Mouse (Mus musculus): ENCODE data around the gene Klhl12.
"Not testable (repeated sequence)": the region's sequence is repeated elsewhere in the genome, so short reads cannot be mapped to it uniquely, and the experiment has no call there.

The Klhl12 gene

DNA sequence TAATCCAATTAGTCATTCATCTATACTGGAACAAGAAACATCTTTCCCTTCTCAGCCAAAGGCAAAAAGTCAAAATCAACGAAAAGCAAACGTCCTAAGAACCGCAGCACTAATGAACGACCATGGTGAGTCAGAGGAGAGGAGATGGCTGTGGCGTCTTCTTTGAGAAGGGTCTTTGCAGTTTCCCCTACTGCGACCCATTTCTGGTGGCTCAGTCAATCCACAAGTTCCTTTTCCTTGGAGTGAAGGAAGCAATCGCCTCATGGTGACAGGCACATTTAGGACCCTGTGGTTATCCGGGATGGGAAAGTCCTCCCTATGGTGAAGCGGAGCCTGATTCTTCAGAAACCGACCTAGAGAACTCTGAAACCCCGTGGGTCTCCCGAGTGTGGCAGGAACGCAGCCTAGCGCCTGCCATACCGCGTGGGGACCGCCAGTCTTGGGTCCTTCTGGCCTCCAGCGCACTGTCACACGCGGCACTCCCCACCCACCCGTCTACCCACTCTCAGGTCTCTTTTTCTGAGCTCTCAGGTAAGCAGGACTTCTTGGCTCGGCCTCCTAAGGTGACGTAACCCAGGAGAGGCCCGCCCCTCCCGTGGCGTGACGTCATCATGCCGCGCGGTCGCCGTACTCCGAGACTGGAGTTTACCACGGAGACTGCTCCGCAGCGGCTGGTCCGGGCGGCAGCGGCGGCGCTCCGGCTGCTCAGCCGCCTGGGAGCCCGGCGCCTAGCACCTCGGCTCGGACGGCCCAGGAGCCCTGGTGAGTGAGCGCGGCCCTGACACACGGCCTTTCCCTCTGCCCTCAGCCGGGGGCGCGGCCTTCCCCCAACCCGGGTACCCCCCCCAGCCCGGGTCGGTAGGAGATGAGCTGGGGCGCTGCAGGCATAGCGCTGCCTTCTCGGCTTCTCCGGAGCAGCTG, at the start of gene Klhl12:
TSS of gene Klhl12 (plus strand) at position 628 of the 921 bp plus-strand sequence.
- DNase-seq (ENCODE audit: low read depth, low spot score) = peak; percentile 80

DNA sequence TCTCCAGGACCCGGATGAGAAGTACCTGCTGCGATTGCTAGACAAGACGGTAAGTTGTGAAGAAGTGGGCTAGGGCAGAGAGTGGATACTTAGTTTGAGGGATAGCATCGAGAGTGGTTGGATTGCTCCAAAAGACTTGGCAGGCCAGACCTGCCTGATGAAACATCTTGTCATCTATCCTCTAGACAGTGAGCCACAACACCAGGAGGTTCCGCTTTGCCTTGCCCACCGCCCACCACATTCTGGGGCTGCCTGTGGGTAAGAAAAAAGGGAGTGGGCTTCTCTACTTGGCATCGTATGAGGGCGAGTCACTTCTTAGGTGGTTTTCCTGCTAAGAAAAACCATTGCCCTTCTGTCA, 48.9 kb upstream of the Klhl12 start:
- no peak for DNase-seq (ENCODE audit: low read depth, low spot score)

DNA sequence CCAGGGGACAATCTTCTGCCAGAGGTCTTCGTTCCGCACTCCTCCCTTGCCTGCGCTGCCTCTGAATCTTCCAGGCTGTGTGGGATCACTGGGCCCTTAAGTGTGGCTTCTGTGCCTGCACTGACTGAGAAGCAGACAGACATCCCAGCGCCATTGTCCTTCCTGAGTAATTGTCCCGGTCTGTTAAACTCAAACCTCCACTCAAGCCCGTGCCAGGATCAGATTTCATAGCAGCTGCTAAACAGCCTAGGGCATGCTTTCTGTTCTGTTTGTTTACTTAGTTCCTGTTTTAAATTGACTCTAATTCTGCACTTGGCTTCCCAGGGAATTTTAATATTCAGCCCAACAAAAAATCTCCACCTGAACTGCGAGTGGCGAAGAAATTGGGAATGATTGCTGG, 47.3 kb upstream of the Klhl12 start:
- DNase-seq (ENCODE audit: low read depth, low spot score) = no peak

DNA sequence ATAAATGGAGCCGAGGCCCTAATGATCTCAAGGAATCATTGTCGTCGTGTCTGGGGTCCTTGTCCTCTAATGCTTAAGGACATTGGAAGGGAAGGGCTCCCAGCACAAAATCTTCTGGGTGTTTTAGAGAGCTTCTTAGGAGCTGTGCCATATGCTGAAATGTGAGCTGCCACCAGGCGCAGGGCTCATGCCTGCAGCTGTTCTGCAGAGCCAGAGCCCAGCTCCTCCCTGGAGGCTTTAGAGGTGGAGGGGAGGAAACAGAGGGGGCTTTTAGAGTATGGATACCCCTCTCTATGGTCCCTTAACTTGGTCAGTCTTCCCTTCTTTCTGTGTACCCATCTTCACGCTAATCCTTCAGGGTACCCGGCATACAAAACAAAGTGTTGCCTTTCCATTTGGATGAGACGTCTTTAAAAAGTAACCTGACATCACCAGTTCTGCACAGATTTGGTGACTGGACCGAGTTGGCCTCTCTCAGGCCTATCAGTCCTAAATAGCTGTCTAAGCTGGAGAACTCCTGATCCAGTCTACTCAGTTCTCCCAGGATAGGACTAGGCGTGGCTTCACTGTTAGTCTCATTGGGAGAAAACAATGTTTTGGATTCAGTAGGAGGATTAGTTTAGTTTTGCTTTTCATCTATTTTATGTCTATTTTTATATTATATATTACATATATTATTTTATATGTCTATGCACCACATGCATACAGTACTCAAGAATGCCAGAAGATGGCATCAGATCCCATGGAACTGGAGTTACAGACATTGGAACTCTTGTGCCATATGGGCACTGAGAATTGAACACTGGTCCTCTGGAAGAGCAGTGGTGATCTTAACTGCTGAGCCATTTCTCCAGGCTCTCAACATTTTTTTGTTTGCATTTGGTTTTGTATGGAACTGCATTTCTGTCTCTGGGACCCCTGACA, 43.4 kb upstream of the Klhl12 start:
- DNase-seq (ENCODE audit: low read depth, low spot score) = no peak

DNA sequence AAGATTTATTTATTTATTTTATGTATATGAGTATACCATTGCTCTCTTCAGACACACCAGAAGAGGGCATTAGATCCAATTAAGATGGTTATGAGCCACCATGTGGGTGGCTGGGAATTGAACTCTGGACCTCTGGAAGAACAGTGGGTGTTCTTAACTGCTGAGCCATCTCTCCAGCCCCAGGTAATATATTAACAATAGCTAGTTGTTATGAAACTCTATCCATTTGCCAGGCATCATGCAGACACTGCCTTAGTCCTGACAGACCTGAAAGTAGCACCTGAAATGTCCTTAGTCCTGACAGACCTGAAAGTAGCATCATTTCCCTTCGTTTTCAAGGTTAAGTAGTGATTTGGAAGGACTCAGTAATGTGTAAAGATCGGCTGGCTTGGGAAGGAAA, 41.3 kb upstream of the Klhl12 start:
- no peak for DNase-seq (ENCODE audit: low read depth, low spot score)

DNA sequence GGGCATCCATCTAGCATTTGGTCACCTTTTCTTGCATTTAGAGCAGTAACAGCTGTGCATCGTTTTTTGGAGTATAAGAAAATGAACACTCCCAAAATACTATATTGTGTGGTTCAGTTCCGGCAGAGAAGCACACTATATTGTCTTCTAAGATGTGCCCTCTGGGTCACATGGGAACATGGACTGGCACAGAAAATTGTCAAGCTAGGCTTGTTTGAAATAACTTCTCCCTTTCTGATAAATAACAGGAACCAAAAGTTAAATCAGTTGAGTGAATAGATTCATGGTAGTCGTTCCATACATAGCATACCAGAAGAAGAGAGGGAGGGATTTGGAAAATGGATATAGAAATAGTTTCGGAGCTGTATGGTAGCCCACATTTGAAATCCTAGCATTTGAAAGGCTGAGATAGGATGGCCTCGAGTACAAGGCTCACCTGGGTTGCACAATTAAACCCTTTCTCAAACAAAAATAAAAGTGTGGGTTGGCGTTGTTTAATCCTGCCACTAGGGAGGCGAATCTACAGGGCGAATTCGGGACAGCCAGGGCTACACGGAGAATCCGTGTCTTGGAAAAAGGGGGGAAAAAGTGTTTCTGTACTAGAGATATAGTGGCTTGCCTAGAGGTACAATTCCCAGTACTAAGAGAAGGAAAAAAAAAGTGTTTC, 40.7 kb upstream of the Klhl12 start:
- no peak for DNase-seq (ENCODE audit: low read depth, low spot score)

DNA sequence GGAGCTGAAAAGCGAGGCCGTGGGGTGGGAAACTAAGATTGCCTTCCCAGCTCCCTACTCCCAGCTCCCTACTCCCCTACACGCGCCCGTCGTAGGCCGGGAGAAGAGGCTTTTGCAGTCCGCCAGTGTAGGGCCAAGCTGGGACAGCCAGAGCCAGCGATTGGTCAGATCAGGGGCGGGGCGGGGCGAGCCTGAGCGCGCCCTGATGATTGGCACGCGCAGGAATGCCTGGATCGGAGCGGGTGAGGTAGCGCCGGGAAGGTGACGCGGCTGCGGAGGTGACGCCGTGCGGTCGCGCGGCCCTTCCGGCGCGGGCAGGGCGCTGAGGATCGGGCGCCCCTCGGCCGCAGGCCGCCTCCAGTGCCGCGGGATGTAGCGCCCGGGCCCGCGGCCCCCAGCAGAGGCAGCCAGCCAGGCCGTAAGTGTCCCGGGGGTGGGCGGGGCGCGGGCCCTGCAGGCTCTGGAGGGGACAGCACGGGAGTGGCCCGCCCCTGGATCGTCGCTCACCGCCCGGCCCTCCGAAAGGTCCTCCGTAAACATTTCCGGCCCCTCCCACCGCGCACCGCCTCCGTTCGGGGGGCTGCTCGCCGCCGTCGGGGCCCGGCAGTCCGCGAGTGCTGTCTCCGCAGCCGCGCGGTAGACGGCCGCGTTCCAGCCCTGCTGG, 40.0 kb upstream of the Klhl12 start, which contains the start of gene Adipor1:
TSS of gene Adipor1 (plus strand) at position 211 of the 664 bp plus-strand sequence.
- DNase-seq (ENCODE audit: low read depth, low spot score) = peak; percentile 91

DNA sequence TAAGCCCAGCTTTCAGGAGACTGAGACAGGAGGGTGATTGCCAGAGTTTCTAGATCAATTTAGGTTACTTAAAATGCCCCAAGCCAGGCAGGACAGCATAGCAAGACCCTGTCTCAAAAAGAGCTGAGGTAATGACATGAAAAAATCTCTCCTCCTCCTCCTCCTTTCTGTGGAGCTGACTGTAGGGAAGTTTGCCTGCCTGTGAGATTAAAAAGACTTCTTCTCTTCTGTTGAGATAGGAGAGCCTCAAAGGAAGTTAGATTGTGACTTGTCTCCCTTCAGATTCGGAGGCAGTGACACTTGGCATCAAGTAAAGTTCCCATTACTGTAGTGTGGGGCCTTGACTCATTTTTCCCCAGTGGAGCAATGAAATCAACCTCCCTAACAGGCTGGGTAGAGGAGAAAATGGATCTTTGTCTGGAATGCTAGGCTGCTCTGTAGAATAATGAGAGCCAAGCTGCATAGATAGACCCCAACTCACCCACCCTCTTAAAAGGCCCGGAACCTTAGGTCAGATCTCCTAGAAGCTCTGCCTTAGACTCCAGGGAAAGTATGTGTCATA, 36.8 kb upstream of the Klhl12 start:
- DNase-seq (ENCODE audit: low read depth, low spot score) = no peak

DNA sequence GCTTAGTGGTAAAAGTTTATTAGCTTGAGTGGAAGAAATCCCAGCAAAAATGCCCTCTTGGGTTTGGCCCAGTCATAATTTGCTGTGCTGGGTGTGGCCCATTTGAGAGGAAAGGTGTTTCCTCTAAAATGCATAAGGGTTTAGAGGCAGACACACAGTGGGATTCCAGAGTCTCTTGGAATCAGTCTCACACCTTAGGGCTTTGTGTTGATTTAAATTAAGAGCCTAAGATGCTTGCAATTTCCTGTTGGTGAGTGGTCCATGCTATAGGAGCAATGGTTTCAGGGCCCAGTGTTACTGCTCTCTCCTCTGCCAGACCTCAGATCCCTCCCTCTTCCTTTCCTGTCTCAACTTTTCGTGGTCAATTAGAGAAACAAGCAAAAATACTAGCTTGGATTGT, 36.2 kb upstream of the Klhl12 start:
- no peak for DNase-seq (ENCODE audit: low read depth, low spot score)

DNA sequence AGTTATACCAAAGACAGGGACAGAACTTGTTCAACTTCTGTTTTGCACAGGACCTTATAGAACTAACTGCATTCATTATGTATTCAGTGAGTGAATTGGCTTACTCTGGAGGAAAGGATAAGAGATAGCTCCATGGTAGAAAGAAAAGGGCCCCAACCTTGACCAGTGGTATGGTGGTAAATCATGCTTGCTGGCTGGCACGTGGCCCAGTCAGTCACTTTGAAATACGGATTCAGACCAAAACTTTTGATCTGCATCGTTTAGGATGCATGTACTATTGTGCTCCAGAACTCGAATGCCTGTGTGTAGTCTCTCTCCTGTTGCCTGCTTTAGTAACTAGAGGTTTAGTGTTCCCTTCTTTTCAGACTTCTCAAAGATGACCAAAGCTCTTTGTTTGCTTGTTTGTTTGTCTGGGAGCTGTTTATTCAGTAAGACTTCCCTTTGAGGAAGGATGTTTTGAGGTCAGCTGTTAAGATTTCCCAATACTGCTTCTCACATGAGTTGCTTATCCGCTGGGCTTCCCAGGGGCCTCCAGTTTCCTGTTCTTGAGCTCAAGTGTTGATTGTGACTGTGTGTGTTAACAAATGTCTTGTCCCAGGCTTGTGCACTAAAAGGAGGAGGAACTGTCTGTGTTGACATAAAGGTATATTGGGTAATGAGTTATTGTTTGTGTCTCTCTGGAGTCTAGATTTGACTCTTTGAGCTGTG, 35.4 kb upstream of the Klhl12 start:
- no peak for DNase-seq (ENCODE audit: low read depth, low spot score)

DNA sequence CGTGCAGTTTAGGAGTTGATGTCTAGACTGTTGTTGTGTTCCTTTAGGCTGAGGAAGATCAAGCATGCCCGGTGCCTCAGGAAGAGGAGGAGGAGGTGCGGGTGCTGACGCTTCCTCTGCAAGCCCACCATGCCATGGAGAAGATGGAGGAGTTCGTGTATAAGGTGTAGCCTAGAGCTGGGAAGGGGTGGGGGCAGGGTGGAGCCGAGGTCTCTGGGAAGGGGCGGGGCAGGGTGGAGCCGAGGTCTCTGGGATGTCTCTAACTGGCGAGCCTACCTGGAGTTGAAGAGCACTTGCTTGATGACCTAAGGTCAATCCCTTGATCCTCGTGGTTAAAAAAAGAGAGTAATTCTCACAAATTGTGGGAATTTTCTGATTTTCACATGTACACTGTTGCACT, 31.4 kb upstream of the Klhl12 start:
- no peak for DNase-seq (ENCODE audit: low read depth, low spot score)

DNA sequence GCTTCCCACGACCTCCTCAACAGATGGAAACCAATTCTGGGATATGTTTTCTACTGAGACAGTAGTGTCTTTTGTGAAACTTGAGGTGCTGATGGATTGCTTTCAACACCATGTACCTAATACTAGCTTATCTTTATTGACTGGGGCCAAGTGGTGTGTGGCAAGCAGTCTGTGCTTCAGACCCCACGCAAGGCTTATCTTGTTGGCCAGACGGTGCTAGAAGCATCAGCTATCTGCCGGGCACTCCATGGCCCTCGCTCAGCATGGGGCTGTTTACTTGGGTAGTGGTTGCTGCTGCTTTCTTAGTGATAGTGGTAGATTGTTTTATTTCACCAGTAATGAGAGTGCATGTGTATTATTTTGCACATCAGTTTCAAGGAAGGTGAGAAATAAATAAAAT, 29.0 kb upstream of the Klhl12 start:
- DNase-seq (ENCODE audit: low read depth, low spot score) = no peak

DNA sequence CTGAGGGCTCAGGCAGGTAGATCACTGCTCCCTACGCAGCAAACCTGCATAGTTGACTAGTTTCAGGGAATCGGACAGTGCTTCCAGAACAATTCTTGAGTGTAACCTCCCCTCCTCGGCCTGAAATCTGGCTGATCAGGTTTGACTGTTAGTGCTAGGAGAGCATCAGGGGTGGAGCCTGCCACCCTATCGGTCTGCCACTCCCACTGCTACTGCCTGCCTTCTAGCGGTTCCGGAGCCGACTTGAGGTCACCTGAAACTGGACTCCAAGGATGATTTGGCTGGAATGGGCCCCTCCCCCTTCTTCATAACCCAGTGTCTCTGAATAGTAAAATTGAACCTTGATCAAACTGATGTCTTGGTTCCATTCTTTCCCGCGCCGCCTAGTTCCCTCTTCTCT, 22.3 kb upstream of the Klhl12 start:
- no peak for DNase-seq (ENCODE audit: low read depth, low spot score)

DNA sequence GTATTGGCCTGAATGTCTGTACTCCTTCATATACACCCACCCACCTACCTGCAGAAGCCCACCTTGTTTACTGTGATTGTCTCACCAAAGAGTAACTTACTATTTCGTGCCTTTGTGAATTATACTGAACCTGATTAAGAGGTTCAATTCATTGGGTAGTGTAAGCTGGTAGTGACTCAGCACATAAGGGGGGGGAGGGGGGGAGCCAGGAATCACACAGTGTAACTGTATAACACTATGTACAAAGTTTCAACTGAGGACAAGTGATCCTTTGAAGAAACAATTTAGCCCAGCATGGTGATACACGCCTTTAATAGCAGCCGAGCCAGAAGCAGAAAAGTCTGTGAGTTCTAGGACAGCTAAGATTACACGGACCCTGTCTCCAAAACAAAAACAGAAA, 21.9 kb upstream of the Klhl12 start:
- DNase-seq (ENCODE audit: low read depth, low spot score) = no peak

DNA sequence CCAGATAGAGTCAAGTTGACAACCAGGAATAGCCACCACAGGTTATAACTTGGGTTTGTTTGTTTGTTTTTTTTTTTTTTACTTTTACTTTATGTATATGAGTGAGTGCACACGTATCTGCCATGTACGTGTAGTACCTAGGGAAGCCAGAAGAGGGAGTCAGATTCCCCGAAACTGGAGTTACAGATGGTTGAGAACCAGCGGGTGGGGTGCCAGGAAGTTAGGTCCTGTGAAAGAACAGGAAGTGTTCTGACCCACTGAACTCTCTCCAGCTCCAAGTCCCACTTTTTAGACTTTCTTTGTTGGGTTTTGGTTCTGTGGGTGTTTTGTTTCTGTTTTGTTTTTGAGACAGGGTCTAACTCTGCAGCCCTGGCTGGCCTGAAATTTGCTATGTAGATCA, 19.9 kb upstream of the Klhl12 start:
- DNase-seq (ENCODE audit: low read depth, low spot score) = no peak

DNA sequence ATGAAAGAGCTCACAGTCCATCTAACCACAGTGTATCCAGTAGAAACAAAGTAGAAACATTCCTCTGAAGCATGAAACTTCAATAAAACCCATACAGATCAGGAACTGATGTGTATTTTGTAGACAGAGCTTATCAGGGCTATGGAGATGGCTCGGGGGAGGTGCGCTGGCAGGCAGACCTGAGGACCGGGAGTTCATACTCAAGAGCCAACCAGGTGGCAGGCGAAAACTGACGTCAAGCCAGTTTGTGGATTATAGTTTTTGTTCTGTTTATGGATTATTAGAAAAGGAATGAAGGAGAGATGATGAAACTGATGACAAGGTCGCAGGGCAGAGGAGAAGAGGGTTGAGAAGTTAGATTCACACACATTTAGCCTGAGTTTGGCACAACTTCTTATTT, 14.9 kb upstream of the Klhl12 start:
- no peak for DNase-seq (ENCODE audit: low read depth, low spot score)

DNA sequence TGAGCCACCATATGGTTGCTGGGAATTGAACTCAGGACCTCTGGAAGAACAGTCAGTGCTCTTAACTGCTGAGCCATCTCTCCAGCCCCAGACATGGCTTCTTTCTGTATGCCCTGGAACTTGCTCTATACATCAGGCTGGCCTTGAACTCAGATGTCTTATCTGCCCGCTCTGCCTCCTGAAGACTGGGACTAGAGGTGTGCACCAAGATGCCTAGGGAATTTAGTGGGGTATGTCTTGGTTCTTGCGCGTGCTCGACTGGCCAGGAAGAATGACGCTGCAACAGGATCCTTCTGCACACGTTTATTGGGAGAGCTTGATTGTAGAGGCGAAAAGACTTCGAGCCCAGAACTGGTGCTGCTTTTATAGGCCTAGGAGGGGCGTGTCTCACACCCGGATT, 13.6 kb upstream of the Klhl12 start:
- DNase-seq (ENCODE audit: low read depth, low spot score) = not testable (repeated sequence)

DNA sequence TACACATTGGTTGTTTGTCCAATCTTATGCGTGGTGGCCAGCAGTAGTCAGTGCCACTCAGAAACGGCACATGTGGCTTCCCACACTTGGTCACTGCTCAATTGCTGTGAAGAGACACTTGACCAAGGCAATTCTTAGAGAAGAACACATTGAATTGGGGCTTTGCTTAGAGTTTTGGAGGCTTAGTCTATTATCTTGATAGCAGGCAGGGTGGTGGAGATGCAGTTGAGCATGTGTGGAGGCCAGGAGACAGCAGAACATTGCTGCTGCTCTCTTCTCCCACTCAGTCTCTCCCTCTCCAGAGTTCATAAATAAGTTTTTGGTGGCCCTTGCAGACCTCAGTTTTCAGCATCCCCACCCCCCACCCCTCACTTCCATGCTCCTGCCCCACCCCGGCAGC, 12.9 kb upstream of the Klhl12 start:
- DNase-seq (ENCODE audit: low read depth, low spot score) = no peak

DNA sequence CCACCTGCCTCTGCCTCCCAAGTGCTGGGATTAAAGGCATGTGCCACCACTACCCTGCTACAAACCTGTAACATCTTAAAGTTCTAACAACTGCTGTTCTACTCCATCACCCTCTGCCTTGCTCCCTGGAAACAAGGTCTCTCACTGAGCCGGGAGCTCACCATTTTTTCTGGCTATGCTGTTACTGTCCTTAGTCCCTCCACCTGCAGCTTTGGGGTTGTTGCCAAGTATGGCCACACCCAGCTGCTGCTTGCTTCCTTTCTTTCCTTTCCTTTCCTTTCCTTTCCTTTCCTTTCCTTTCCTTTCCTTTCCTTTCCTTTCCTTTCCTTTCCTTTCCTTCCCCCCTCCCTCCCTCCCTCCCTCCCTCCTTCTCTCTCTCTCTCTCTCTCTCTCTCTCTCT, 12.0 kb upstream of the Klhl12 start:
- not testable (repeated sequence) for DNase-seq (ENCODE audit: low read depth, low spot score)

DNA sequence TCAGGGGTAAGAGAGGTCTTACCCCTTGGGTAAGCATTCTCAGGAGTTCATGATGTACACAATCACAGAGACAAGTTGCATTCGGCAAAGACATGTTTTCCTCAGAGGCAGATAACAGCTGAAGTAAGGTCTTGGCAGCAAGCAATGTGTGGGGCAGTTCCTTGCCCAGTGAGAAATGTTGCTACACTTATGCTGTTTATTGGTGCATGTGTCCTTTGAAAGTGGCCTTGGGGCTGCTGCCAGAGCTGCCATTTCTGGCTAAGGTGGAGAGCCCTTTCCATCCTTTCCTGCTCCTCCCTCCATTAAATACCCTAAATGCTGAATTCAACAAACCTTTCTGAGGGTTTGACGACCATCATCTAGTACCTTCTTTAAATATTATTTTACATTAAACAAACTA, 9.9 kb upstream of the Klhl12 start:
- no peak for DNase-seq (ENCODE audit: low read depth, low spot score)
